Mouse (Mus musculus) CD4-positive, CD25-positive, alpha-beta regulatory T cell, adult 4 months (primary cell): ENCODE results near the gene Gne. TPM values are rescaled to one million over a fixed set of nuclear protein-coding genes. Genes with fewer than 3 reads are reported as not detected.

Source experiments
- ATAC-seq: one replicate; pipeline ENCODE4 v1.8.0; 2017
- polyA plus RNA-seq, 2 experiments: library from polyadenylated mRNA; unstranded; fragments of 100-300 nt; shearing (Covaris generic); gene quantifications; one replicate each; pipeline ENCODE4 v1.2.1; 2017

Gne gene
- polyA plus RNA-seq, 2 experiments from 2014 or later = 20.5 to 20.9 TPM

DNA sequence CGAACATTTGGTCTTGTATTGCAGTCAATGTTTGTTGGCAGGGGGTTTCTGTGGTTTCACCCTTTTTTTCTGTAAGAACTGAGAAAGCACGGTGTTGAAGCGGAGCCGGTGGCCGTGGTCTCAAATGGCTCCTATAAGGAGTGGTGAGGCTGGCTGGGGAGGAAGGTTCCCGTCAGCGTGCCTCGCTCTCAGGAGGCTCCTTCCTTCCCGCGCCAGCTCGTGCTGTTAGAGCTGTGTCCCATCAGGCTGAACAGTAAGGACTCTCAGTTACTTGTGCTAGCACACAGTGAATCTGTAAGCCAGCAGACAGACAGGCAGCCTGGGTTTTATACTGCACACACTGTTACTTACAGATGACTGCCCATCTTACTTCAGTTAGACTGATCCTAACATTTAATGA, 61.2 kb downstream of the Gne start:
- no peak for ATAC-seq

DNA sequence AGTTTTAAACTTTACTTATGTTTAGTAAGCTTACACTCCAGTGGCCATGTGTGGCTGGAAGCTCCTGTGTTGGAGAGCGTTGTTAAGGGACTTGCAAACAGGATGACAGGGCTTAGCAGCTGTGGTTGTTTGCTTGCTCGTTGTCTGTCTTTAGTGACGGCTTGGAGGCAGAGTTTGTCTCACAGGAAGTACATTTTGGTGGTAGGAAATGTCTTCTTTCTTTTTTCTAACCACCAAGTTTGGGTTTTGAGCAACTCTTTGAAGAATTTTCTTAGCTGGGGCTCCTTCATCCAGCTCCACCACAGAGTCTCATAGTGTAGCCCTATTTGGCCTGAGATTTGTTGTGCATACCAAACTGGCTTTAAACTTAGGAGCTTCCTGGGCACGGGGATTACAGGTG, 61.7 kb downstream of the Gne start:
- peak; percentile 94 for ATAC-seq

DNA sequence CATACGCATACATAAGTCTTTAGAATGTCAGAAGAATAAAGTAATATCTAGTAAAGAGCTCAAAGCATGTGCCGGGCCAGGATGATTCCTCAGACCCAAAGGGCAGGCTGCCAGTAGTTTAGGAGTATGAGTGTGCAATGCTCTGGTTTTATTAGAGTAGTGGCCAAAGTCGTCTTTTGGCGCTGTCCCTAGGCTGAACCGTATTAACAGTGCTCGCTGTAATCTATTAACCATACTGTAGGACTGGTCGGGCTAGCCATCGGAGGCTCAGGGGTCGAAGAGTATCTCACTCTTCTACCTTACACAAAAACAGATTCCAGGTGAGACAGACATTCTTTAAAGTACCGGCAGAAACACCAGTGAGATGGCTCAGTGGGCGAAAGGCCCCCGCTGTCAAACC, 67.2 kb downstream of the Gne start:
- no peak for ATAC-seq

DNA sequence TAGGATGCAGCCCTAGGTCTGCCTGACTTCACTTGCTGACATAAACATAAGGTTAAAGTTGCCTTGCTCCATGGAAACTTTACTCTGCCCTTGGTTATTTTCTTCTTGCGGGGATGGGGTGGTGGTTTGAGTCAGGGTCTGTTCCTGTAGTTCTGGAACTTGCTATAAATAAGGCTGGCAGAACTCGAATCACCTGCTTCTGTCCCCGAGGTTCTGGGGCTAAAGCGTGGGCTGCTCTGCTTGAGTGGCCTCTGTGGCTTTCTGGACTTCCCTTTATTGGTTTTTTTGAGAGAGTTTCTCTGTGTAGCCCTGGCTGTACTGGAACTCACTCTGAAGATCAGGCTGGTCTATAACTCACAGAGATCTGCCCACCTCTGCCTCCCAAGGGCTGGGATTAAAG, 67.9 kb downstream of the Gne start:
- no peak for ATAC-seq

DNA sequence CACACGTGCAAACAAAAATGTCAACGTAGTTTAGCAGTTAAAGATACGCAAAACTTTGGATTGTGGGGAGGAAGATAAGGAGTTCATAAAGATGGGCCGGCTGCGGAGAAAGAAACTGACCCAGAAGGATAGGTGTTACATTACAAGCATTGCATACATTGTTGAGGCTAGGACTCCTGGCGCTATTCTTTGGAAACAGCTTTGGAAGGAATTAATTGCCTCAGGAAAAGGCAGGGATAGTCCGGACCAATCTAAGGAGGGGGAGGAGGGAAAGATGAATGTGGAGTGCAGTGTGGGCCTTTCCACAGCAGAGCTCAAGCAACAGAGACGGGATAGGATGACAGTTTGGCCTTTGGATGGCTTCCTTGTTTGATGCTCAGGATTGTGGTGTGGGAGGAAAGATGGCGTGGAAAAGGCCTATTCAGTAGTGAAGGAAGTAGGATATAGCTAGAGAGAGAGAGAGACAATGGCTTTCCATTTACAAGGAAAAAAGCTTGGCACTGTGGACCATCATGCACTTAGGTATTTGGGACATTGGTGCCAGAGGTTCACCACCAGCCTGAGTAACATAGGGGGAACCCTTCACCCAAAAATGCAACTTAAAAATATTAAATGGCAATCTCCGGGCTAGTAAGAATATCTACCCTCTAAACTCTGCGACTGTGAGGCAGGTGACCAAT, 70.4 kb downstream of the Gne start:
- ATAC-seq = no peak

DNA sequence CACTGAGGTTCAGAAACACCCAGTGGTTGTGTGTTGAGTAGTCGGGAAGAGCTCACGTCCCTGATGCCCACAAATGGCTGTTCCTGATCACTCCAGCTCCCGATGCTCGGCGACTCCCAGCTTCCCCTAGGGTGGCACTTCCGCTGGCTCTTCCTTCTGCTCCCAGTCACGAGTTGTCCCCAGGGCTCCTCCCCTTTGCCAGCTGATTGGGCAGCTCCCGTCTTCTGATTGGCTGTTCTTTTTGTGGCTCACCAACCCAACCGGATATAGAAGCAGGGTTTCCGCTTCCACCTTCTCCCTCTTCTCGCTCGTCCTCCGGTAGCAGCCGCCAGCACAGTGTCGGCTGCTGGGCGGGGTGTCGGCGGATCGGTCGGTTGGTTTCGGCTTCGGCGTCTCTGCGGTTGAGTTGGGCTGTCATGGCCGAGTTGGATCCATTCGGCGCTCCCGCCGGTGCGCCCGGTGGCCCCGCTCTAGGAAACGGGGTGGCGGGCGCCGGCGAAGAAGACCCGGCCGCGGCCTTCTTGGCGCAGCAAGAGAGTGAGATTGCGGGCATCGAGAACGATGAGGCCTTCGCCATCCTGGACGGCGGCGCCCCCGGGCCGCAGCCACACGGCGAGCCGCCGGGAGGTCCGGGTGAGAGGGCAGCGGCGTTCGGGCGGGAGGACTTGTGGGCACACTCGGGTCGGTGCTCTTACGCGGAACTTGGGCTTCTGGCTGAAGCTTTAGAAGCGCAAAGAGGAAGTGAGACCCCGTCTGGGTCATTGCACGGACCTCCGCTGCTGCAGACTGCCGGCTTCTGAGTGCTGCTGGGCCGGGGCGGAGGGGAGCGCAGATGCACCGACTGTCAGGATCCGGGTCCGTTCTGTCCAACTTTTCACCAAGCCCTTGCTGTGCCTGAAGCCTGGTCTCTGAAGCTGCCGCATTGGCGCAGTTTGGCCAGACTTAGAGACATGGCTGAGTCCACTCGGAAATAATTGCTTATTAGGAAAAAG, 71.3 kb downstream of the Gne start:
- ATAC-seq = peak; percentile 98

DNA sequence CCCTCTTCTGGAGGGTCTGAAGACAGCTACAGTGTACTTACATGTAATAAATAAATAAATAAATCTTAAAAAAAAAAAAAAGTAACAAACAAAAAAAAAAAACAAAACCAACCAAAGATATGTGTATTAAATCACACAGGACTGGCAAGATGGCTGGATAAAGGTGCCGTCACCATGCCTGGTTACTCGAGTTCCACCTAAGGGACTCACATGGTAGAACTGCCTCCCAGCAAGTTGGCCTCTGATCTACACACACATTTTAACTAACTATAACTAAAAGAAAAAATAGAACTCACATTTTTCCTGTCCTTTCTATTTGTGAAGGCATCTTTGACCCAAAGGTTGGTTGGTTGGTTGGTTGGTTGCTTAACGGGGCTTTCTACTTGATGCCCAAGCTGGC, 72.2 kb downstream of the Gne start:
- no peak for ATAC-seq

DNA sequence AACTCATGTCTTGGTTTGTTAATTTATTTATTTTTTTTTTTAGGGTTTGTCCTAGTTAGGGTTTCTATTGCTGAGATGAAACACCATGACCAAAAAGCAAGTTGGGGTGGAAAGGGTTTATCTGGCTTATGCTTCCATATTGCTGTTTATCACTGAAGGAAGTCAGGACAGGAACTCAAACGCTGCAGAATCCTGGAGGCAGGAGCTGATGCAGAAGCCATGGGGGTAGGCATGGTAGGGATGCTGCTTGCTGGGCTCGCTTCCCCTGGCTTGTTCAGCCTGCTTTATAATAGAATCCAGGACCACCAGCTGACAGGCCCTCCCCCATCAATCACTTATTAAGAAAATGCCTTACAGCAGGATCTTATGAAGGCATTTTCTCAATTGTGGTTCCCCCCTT, 73.1 kb downstream of the Gne start:
- no peak for ATAC-seq

DNA sequence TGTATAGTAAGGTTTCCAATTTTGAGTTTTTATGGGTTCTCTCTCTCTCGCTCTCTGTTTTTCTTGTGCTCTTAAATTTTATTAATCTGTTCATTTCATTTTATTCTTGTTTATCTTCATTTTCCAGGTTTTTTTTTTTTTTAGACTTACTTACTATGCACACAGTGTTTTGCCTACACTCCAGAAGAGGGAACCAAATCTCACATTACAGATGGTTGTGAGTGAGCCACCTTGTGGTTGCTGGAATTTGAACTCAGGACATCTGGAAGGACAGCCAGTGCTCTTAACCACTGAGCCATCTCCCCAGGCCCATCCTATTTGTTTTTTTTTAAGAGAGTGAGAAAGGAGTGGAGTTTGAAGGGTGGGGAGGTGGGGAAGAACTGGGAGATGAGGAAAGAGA, 73.8 kb downstream of the Gne start:
- ATAC-seq = no peak

DNA sequence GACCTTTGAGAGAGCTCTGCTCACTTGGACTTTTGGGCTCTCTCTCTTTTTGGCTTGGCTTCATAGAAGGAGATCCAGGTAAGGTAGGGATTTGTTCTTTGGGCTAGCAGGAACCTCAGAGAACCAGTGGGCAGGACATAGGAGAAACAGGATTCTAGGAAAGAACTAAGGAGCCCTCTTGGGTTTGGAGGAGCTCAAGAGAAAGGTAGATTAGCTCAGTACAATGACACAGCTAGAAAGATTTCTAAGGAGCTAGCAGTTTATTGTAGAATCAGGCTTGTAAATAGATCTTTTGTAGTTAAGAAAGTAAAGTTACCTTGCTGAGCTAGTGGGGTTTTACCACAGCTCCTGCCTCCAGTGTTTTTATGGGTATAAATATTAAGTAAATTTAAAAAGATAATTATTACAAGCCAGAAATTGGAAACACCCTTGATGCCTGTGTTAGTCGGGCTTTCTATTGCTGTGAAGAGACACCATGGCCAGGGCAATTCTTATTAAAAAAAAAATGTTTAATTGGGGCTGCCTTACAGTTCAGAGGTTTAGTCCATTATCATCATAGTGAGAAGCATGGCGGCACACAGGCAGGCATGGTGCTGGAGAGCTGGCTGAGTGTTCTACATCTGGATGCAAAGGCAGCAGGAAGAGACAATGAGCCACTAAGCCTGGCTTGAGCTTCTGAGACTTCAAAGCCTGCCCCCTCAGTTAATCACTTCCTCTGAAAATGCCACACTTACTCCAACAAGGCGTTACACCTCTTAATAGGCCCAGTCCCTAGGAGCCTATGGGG, 79.2 kb downstream of the Gne start:
- no peak for ATAC-seq

DNA sequence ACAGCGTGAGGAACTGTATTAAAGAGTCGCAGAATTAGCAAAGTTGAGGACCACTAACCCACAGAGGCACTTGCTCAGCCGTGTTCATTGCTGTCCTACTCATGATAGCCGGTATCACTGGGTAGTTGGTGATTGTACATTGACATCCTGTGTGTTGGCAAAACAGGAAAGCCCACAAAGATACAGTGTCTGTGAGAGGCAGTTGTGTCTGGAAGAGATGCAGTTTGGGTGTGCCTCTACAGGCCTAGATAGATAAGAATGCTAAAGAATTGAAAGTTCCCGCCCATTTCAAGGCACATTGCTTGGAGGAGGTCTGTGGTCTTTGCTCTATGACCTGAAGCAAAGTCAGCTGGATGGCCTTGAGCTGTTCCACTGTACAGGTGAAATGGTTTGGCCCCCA, 79.9 kb downstream of the Gne start, which contains the start of gene Clta:
Clta (plus strand) TSS at position 327 of the 400 bp plus-strand sequence.
- no peak for ATAC-seq

DNA sequence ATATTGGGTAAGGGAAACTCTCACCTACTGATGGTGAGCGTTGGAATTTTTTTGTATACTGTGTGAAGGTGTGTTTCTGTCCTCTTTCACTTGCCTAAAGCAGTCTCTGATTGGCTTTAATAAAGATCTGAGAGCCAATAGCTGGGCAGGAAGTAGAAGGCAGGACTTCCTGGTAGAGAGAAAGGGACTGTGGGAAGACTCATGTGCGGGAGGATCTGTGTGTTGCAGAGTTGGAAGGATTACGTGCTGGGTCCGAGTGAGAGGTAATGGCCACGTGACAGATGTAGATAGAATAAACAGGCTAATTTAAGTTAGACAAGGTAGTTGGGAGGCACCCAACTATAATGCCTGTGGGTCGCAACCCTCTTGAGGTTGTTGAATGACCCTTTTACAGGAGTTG, 80.4 kb downstream of the Gne start:
- no peak for ATAC-seq

DNA sequence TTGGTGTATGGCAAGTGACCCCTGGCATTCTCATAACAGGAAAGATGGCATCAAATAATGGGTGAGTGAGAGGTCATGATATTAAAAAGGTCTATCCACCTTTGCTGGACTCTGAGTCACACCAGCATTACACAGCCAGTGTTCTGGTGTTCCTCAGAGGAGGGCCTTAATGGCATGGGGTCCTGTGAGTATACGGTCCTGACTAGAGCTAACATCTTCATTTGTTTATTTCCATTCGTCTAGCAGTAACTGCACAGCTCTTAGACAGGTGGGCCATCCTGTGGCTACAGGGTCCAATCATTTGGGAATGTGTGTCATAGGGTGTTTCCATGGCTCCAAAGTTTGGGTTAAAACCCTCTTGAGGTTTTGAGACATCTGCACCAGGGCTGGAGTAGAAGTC, 89.6 kb downstream of the Gne start:
- ATAC-seq = no peak

DNA sequence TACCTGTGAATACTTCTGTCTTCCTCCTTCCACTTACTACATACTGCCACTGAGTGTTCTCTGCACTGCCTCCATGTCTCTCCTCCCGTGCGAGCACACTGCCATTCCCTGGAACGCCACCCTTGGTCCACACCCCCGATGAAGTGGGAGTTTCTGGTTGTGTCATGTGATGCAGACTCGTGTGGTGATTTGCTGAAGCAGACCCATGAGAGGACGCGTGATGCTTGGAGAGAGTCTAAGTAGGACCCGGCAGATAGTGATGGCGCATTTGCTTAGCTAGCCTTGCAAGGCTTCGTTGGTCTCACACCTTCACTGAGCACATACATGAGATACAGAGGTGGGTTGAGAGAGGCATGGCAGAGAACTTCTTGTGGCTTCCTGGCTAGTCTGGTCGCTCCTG, 90.9 kb downstream of the Gne start:
- ATAC-seq = no peak

DNA sequence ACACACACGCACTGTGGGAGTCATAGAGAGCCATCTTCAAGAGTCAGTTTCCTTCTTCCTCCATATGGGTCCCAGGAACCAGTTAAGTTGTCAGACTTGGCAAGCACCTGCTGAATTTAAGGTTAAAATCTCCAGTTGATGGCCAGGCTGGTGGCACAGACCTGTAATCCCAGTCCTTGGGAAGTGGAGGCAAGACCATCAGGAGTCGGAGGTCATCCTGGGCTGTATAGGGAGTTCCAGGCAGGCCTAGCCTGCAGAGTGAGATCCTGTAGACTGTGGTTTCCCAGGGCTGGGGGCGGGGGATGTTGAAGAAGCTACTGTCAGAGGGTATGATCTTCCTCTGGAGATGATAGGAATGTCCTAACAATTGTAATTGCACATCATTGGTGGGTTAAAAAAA, 95.0 kb downstream of the Gne start:
- no peak for ATAC-seq

DNA sequence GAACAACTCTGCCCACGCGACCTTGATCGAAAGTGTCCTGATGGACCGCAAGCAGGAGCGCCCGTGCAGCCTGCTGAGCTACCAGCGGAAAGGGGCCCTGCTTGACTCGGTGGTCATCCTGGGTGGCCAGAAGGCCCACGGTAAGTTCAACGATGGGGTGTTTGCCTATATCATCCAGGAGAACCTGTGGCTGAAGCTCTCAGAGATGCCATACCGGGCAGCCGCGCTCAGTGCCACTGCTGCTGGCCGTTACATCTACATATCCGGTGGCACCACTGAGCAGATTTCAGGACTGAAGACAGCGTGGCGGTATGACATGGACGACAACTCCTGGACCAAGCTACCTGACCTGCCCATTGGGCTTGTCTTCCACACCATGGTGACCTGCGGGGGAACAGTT, 99.7 kb downstream of the Gne start:
- ATAC-seq = no peak

Other genes with a start within 250 kb of the Gne start
- under 1 TPM in 1 of 2 experiments, not detected in 1; 0.09 TPM for gene Olfr157, start 244.0 kb downstream of the Gne start, polyA plus RNA-seq
- not detected for gene Olfr155, start 232.6 kb downstream of the Gne start, polyA plus RNA-seq
- 1 to 10 TPM; 4.2 to 4.6 TPM for gene Reck, start 208.6 kb downstream of the Gne start, polyA plus RNA-seq
- 100 to 1,000 TPM; 165 to 194 TPM for gene Glipr2, start 126.8 kb downstream of the Gne start, polyA plus RNA-seq
- not detected for gene Ccin, start 100.7 kb downstream of the Gne start, polyA plus RNA-seq
- gene Clta, start 79.7 kb downstream of the Gne start, polyA plus RNA-seq = 10 to 100 TPM; 66.1 to 83.6 TPM
- 10 to 100 TPM; 27.5 to 27.7 TPM for gene Rnf38, start 149.6 kb upstream of the Gne start, polyA plus RNA-seq
- 1 to 10 TPM; 5.2 to 8.1 TPM for gene Melk, start 216.7 kb upstream of the Gne start, polyA plus RNA-seq